Mouse (Mus musculus) heart, embryonic 13.5 days (tissue): ENCODE results near the gene Eif2b1. TPM values are rescaled to one million over a fixed set of nuclear protein-coding genes. Genes with fewer than 3 reads are reported as not detected.

Experiments used
- ATAC-seq: fragments of 200-750 bp; cut with Nextera tagmentation; 2 replicates; pipeline ENCODE4 v1.8.0; 2017; ENCODE audit warnings: moderate TSS enrichment; ENCODE audit not compliant: insufficient number of reproducible peaks, low FRiP score, low TSS enrichment; ENCODE audit errors: extremely low read depth
- H3K27ac ChIP-seq: fragments of 300-500 bp; sonication (generic); replicated peaks from 2 replicates; pipeline ENCODE4 v1.5.1; 2015; ENCODE audit warnings: moderate library complexity, mild to moderate bottlenecking, inconsistent platforms
- H3K27me3 ChIP-seq: fragments of 300-500 bp; sonication (generic); replicated peaks from 2 replicates; pipeline ENCODE4 v1.6.1; 2015; ENCODE audit warnings: mild to moderate bottlenecking, inconsistent platforms
- H3K36me3 ChIP-seq: fragments of 300-500 bp; sonication (generic); 2 replicates; pipeline ENCODE4 v1.6.1; 2015; ENCODE audit warnings: mild to moderate bottlenecking, inconsistent platforms
- H3K4me1 ChIP-seq: fragments of 300-500 bp; sonication (generic); 2 replicates; pipeline ENCODE4 v1.6.1; 2015; ENCODE audit warnings: inconsistent platforms
- H3K4me2 ChIP-seq: fragments of 300-500 bp; sonication (generic); 2 replicates; pipeline ENCODE4 v1.6.1; 2015; ENCODE audit warnings: inconsistent platforms, mild to moderate bottlenecking, moderate library complexity
- H3K4me3 ChIP-seq: fragments of 300-500 bp; sonication (generic); 2 replicates; pipeline ENCODE4 v1.5.1; 2015; ENCODE audit warnings: moderate library complexity, mild to moderate bottlenecking, inconsistent platforms
- H3K9ac ChIP-seq: fragments of 300-500 bp; sonication (generic); 2 replicates; pipeline ENCODE4 v1.6.1; 2015; ENCODE audit warnings: inconsistent platforms, mild to moderate bottlenecking, moderate library complexity
- H3K9me3 ChIP-seq: fragments of 300-500 bp; sonication (generic); 2 replicates; pipeline ENCODE4 v1.6.1; 2016; ENCODE audit warnings: inconsistent platforms
- WGBS: fragments of 180-500 bp; shearing (Covaris S2); methylation state at CpG from one replicate; pipeline ENCODE4 v1.1.7; 2015; ENCODE audit warnings: mixed read lengths; 5-methylcytosine and 5-hydroxymethylcytosine counted together
- polyA plus RNA-seq: library from polyadenylated mRNA; unstranded; fragments of >200 nt; fragmentation: Nextera tagmentation; extraction: Ambion mirVana; gene quantifications from 2 replicates; pipeline ENCODE4 v1.2.1, GENCODE M21; 2015

Eif2b1 gene
- polyA plus RNA-seq, 1 experiment from 2014 or later, result 60.8 TPM

DNA sequence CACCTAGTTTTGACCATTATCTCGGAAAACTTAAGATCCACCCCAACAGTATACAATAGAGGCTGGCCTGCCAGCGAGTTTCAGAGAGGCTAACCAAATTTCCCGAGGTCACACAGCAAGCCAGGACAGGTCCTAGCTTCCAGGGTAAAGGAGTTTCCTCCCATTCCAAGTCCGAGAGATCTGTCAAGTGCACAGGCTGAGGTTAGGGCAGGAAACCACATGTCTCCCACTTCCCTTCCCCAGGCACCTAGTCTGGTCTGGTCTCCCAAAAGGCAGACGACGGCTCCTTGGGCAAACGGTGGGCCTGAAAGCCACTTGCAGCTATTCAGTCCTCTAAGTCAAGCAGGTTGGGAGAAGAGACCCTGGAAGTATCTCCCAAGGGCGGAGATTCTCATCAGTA, 49.2 kb downstream of the Eif2b1 start:
- peak overlapping the region; percentile 92 for H3K9ac ChIP-seq
- peak overlapping the region; percentile 92 for H3K4me2 ChIP-seq
- peak overlapping the region; percentile 91 for H3K27ac ChIP-seq
- no peak for ATAC-seq
- H3K9me3 ChIP-seq, result no peaks in the 10 kb centered on the region
- no peaks in the 10 kb centered on the region for H3K27me3 ChIP-seq
- peaks cover 23% of the 10 kb centered on the region for H3K36me3 ChIP-seq
- H3K4me1 ChIP-seq, result peaks cover 42% of the 10 kb centered on the region
- peak overlapping the region; percentile 89 for H3K4me3 ChIP-seq
- WGBS, result 44% methylated on average over 8 of the region's 8 CpGs

DNA sequence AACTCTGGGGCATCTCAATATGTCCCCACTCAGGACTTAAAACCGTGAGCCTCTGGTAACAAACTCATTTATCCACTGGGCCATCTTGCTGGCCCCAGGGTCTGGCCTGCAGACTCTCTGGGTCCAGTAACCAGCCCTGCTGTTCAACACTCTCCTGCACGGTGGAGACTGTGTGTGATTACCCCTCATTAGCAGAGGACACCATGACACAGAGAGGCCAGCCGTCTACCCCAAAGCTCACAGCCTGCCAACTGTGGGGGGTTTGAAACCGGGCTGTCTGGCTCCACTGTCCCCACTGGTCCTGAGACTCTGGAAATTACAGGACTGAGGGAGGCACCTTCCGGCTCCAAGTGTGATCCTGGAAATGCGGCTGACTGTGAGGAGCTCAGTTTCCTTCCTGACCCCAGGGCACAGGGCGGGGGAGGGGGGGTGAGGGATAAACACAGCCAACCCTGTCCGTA, 49.7 kb downstream of the Eif2b1 start:
- H3K9ac ChIP-seq, result peak overlapping the region; percentile 92
- 20% methylated on average over 8 of the region's 8 CpGs for WGBS
- peak overlapping the region; percentile 89 for H3K4me3 ChIP-seq
- H3K9me3 ChIP-seq, result no peaks in the 10 kb centered on the region
- H3K27me3 ChIP-seq, result no peaks in the 10 kb centered on the region
- H3K4me1 ChIP-seq, result peaks cover 42% of the 10 kb centered on the region
- H3K27ac ChIP-seq, result peak overlapping the region; percentile 91
- H3K36me3 ChIP-seq, result peaks cover 28% of the 10 kb centered on the region
- H3K4me2 ChIP-seq, result peak overlapping the region; percentile 92
- no peak for ATAC-seq

DNA sequence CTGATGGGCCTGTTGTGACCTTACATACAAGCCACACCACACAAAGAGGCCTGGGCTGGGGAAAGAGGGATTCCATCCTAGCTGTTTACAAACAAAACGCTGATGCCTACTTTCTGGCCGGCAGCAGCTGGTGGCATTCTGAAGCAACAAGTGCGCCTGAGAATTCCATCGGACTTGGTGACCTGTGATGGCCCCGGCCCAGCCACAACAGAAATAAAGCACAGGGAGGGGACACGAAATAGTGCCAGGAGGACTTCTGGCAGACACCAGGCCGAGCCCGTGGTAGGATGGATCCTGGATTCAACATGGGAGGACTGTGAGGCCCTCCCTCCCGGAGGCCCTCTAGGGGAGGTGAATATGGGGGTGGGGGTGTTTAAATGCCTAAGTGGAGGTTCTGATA, 50.1 kb downstream of the Eif2b1 start:
- Histone ChIP-seq H3K27me3 (no peaks in the 10 kb centered on the region), H3K9ac (peak overlapping the region; percentile 92), H3K9me3 (no peaks in the 10 kb centered on the region), H3K4me3 (peak overlapping the region; percentile 89), H3K4me2 (peak overlapping the region; percentile 92), H3K27ac (peak overlapping the region; percentile 91), H3K36me3 (peaks cover 30% of the 10 kb centered on the region), H3K4me1 (peaks cover 42% of the 10 kb centered on the region)
- ATAC-seq, result no peak
- WGBS, result 24% methylated on average over 9 of the region's 9 CpGs

DNA sequence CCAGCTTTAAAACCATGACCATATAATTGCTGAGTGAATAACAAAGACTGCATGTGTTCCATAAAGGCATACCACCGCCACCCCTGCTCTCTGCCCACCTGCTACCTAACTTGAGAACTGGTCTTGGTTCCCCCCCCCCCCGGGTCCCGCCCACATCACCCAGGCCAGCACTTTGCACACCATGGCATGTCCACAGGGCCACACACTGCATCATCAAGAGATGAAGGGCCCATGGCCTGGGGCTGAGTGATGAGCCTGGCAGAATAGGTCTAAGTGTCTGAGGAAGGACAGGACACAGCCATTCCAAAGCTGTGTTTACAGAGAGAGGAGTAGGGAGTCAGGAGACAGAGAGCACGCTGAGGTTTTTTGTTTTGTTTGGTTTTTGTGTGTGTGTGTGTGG, 50.6 kb downstream of the Eif2b1 start:
- 74% methylated on average over 4 of the region's 4 CpGs for WGBS
- Histone ChIP-seq H3K4me2 (peak overlapping the region; percentile 92), H3K9ac (peak overlapping the region; percentile 92), H3K4me3 (peak overlapping the region; percentile 89), H3K4me1 (peaks cover 42% of the 10 kb centered on the region), H3K27ac (peak overlapping the region; percentile 91), H3K27me3 (no peaks in the 10 kb centered on the region), H3K36me3 (peaks cover 35% of the 10 kb centered on the region), H3K9me3 (peaks cover 2% of the 10 kb centered on the region; the same call in 1 of the 2 replicates)
- no peak for ATAC-seq

DNA sequence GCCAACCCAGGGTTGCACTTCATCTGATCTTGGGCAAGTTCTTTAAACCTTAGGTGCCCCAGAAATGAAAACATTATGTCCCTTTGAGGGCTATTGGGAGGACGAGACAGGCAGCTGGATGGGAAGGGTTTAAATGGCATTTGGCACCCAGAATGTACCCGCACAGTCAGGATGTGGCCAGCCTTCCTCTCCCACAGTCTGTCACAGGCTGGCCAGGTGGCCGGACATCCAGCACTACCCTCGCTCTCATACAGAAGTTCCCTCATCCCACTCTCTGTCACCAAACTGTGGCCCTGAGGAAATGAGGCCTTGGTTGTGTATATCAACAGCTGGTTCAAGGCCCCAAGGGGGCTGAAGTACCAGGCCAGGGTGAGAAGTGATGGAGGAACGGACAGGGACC, 54.0 kb downstream of the Eif2b1 start:
- peaks cover 21% of the 10 kb centered on the region for H3K4me1 ChIP-seq
- no peak overlapping the region for H3K27ac ChIP-seq
- WGBS, result 85% methylated on average over 5 of the region's 5 CpGs
- no peak for ATAC-seq
- H3K36me3 ChIP-seq, result peaks cover 61% of the 10 kb centered on the region
- no peak overlapping the region for H3K4me2 ChIP-seq
- no peak overlapping the region for H3K9ac ChIP-seq
- no peak overlapping the region for H3K4me3 ChIP-seq
- H3K27me3 ChIP-seq, result no peaks in the 10 kb centered on the region
- H3K9me3 ChIP-seq, result peaks cover 3% of the 10 kb centered on the region; the same call in 1 of the 2 replicates

DNA sequence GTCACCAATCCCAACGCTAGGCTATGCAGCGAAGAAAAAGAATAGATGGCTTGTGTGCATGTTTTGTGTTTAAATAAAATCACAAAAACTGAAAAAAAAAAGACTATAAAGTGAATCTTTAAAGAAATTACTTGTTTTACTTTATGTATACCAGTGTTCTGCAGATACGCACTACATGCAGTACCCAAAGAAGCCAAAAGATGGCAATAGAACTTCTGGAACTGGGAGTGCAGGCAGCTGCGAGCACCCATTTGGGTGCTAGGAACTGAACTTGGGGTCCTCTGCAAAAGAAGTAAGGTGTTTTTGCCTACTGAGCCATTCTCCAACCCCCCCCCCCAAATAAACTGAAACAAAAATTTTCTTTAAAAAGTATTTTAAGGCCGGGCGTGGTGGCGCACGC, 55.9 kb downstream of the Eif2b1 start:
- peaks cover 2% of the 10 kb centered on the region; the same call in 1 of the 2 replicates for H3K4me1 ChIP-seq
- 94% methylated on average over 8 of the region's 8 CpGs for WGBS
- H3K4me2 ChIP-seq, result no peak overlapping the region
- no peak overlapping the region for H3K4me3 ChIP-seq
- no peak for ATAC-seq
- no peak overlapping the region for H3K9ac ChIP-seq
- H3K9me3 ChIP-seq, result peaks cover 3% of the 10 kb centered on the region; the same call in 1 of the 2 replicates
- no peaks in the 10 kb centered on the region for H3K27me3 ChIP-seq
- peaks cover 80% of the 10 kb centered on the region for H3K36me3 ChIP-seq
- no peak overlapping the region for H3K27ac ChIP-seq

DNA sequence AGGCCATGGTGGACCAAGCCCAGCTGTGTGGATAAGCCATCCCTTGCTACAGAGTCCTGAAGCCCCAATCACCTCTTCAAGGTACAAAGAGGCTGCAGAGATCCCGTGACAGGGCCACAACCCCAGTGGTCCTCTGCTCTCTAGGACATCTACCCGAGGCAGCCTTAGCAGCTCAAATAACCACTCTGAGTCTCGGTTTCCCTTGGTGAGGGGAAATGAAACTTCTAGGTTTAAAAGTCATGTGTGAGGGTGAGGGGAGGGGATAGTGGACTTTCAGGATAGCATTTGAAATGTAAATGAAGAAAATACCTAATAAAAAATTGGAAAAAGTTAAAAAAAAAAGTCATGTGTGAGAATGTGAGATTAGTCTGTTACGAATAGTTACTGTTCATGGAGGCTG, 57.3 kb downstream of the Eif2b1 start:
- WGBS, result 75% methylated on average over 4 of the region's 4 CpGs
- no peaks in the 10 kb centered on the region for H3K4me1 ChIP-seq
- peaks cover 3% of the 10 kb centered on the region; the same call in 1 of the 2 replicates for H3K9me3 ChIP-seq
- no peak for ATAC-seq
- no peak overlapping the region for H3K27ac ChIP-seq
- peaks cover 86% of the 10 kb centered on the region for H3K36me3 ChIP-seq
- H3K4me3 ChIP-seq, result no peak overlapping the region
- no peak overlapping the region for H3K9ac ChIP-seq
- H3K4me2 ChIP-seq, result no peak overlapping the region
- no peaks in the 10 kb centered on the region for H3K27me3 ChIP-seq

Other genes with a start within 250 kb of the Eif2b1 start
- gene Cdk2ap1, start 216.0 kb downstream of the Eif2b1 start, polyA plus RNA-seq, result 20.5 and 23.9 TPM in 2 replicates
- gene Sbno1, start 153.1 kb downstream of the Eif2b1 start, polyA plus RNA-seq, result 54.3 and 64.1 TPM in 2 replicates
- gene Kmt5a, start 139.2 kb downstream of the Eif2b1 start, polyA plus RNA-seq, result 26.7 and 34.4 TPM in 2 replicates
- 12.3 and 14.8 TPM in 2 replicates for gene Rilpl2, start 100.8 kb downstream of the Eif2b1 start, polyA plus RNA-seq
- 22.9 and 23.9 TPM in 2 replicates for gene Snrnp35, start 96.0 kb downstream of the Eif2b1 start, polyA plus RNA-seq
- gene Rilpl1, start 47.7 kb downstream of the Eif2b1 start, polyA plus RNA-seq, result 21.8 and 23.1 TPM in 2 replicates
- 396 and 446 TPM in 2 replicates for gene Tmed2, start 38.4 kb downstream of the Eif2b1 start, polyA plus RNA-seq
- gene Ddx55, start 26.3 kb downstream of the Eif2b1 start, polyA plus RNA-seq, result 8.7 and 8.8 TPM in 2 replicates
- 27.6 and 32.2 TPM in 2 replicates for gene Gtf2h3, start within 50 bp of the Eif2b1 start, polyA plus RNA-seq
- 29.5 and 32.6 TPM in 2 replicates for gene Atp6v0a2, start 49.4 kb upstream of the Eif2b1 start, polyA plus RNA-seq
- gene Dnah10, start 146.0 kb upstream of the Eif2b1 start, polyA plus RNA-seq, result 0.03 TPM in 1 of 2 replicates, not detected in the other